11 mouse cellular contexts compared by ENCODE assay signal in genomic region chr15:69923833-69924232, GRCm38 (mm10).
A peak's percentile ranks its signal among the peaks of the same experiment; 100 is the strongest.
DNase-seq lines count a peak whose midpoint lies in the region; ATAC-seq and TF ChIP-seq lines count a peak whose summit lies in the region.
"Had no signal": no experiment of that assay in that cellular context is flagged by ENCODE, and none has a peak within 500 bp of the region (broad histone marks: within the 10 kb centered on the region; RNA-seq: fewer than 3 reads in every experiment).

No protein-coding gene starts in this region.

- no peak overlapping the region for H3K9ac ChIP-seq in embryonic facial prominence, embryonic 14.5 days (ENCODE audit: low read depth, low read length)
- H3K9ac ChIP-seq in lung, postnatal 0 days (replicated peaks; ENCODE audit: low read depth) = no peak overlapping the region
- H3K9ac ChIP-seq in heart, adult 2 months (ENCODE audit: low read depth, low read length) = no peak overlapping the region
- H3K9ac ChIP-seq: liver, embryonic 12.5 days had no signal

- peak; percentile 1 for DNase-seq in embryonic facial prominence, embryonic 14.5 days (ENCODE audit: low spot score)
- DNase-seq in embryonic facial prominence, embryonic 10.5 days (ENCODE audit: low spot score) = no peak
- DNase-seq in right cerebral cortex, adult 18-20 months = peak; percentile 4
- DNase-seq in right cerebral cortex, postnatal 14 days = no peak
- peak; percentile 6 to 37 for DNase-seq in layer of hippocampus, postnatal 14 days (ENCODE audit: low spot score in 2 of 2)
- no peak for DNase-seq in lung, postnatal 0 days (ENCODE audit: low spot score)
- no peak for DNase-seq in spleen, postnatal 10 days (ENCODE audit: low spot score in 2 of 2)
- no peak for DNase-seq in heart, adult 2 months
- DNase-seq: heart, postnatal 14 days; kidney, adult 2 months had no signal

- no peak for TF ChIP-seq EP300 in lung, postnatal 0 days (IDR thresholded peaks at IDR 0.05)
- no peak for TF ChIP-seq EP300 in heart, adult 2 months (IDR thresholded peaks at IDR 0.05; ENCODE audit: insufficient read depth, low read depth, low read length)

- H3K9me3 ChIP-seq in embryonic facial prominence, embryonic 14.5 days (ENCODE audit: control insufficient read depth, low read length) = no peaks in the 10 kb centered on the region
- H3K9me3 ChIP-seq in embryonic facial prominence, embryonic 10.5 days = no peaks in the 10 kb centered on the region
- H3K9me3 ChIP-seq in lung, postnatal 0 days (ENCODE audit: low read length) = no peaks in the 10 kb centered on the region
- H3K9me3 ChIP-seq: liver, embryonic 12.5 days had no signal

- H3K4me3 ChIP-seq in embryonic facial prominence, embryonic 14.5 days (ENCODE audit: low read depth, low read length) = no peak overlapping the region
- H3K4me3 ChIP-seq in embryonic facial prominence, embryonic 10.5 days = no peak overlapping the region
- H3K4me3 ChIP-seq in lung, postnatal 0 days (ENCODE audit: low read depth, low read length) = no peak overlapping the region
- H3K4me3 ChIP-seq in heart, adult 2 months = no peak overlapping the region
- H3K4me3 ChIP-seq: liver, embryonic 12.5 days had no signal

- H3K27me3 ChIP-seq in embryonic facial prominence, embryonic 14.5 days (replicated peaks; ENCODE audit: control insufficient read depth, insufficient read depth, low read length) = no peaks in the 10 kb centered on the region
- H3K27me3 ChIP-seq in embryonic facial prominence, embryonic 10.5 days (replicated peaks; ENCODE audit: low read depth, poor library complexity, severe bottlenecking) = no peaks in the 10 kb centered on the region
- H3K27me3 ChIP-seq in lung, postnatal 0 days (replicated peaks; ENCODE audit: insufficient read depth, low read length) = no peaks in the 10 kb centered on the region
- no peaks in the 10 kb centered on the region for H3K27me3 ChIP-seq in heart, adult 2 months (ENCODE audit: control insufficient read depth, insufficient read depth, low read length)
- H3K27me3 ChIP-seq: liver, embryonic 12.5 days had no signal

- TF ChIP-seq CTCF in lung, postnatal 0 days (IDR thresholded peaks at IDR 0.05) = no peak
- TF ChIP-seq CTCF in heart, adult 2 months (IDR thresholded peaks at IDR 0.05) = no peak

- H3K4me1 ChIP-seq in embryonic facial prominence, embryonic 14.5 days (ENCODE audit: control insufficient read depth, insufficient read depth, low read length) = peaks cover 4% of the 10 kb centered on the region; the same call in 1 of the 2 replicates
- H3K4me1 ChIP-seq in embryonic facial prominence, embryonic 10.5 days = no peaks in the 10 kb centered on the region
- H3K4me1 ChIP-seq in lung, postnatal 0 days (ENCODE audit: insufficient read depth, low read depth, low read length) = no peaks in the 10 kb centered on the region
- H3K4me1 ChIP-seq in heart, adult 2 months (ENCODE audit: control insufficient read depth, insufficient read depth, low read length) = no peaks in the 10 kb centered on the region
- H3K4me1 ChIP-seq: liver, embryonic 12.5 days had no signal

- no peak for TF ChIP-seq POLR2A in heart, adult 2 months (IDR thresholded peaks at IDR 0.05; ENCODE audit: insufficient read depth, low read depth, low read length)

- no peak for ATAC-seq in embryonic facial prominence, embryonic 14.5 days (ENCODE audit: low read depth)
- no peak for ATAC-seq in lung, postnatal 0 days
- ATAC-seq: liver, embryonic 12.5 days had no signal

- no peak overlapping the region for H3K4me2 ChIP-seq in embryonic facial prominence, embryonic 14.5 days (ENCODE audit: low read depth, low read length)
- no peak overlapping the region for H3K4me2 ChIP-seq in lung, postnatal 0 days (replicated peaks; ENCODE audit: low read depth, low read length)
- H3K4me2 ChIP-seq: liver, embryonic 12.5 days had no signal

- no peaks in the 10 kb centered on the region for H3K36me3 ChIP-seq in embryonic facial prominence, embryonic 14.5 days (ENCODE audit: control insufficient read depth, insufficient read depth, low read length)
- no peaks in the 10 kb centered on the region for H3K36me3 ChIP-seq in embryonic facial prominence, embryonic 10.5 days (replicated peaks)
- no peaks in the 10 kb centered on the region for H3K36me3 ChIP-seq in lung, postnatal 0 days (ENCODE audit: insufficient read depth, low read length)
- no peaks in the 10 kb centered on the region for H3K36me3 ChIP-seq in heart, adult 2 months (ENCODE audit: control insufficient read depth, insufficient read depth, low read length)
- H3K36me3 ChIP-seq: liver, embryonic 12.5 days had no signal

- WGBS in embryonic facial prominence, embryonic 14.5 days = 72% methylated on average over 4 of the region's 4 CpGs
- WGBS in embryonic facial prominence, embryonic 10.5 days = 81% methylated on average over 4 of the region's 4 CpGs
- WGBS in lung, postnatal 0 days = 83% methylated on average over 4 of the region's 4 CpGs
- 65% methylated on average over 4 of the region's 4 CpGs for WGBS in heart, adult 2 months

- H3K27ac ChIP-seq in embryonic facial prominence, embryonic 14.5 days (replicated peaks; ENCODE audit: low read depth, low read length) = no peak overlapping the region
- no peak overlapping the region for H3K27ac ChIP-seq in embryonic facial prominence, embryonic 10.5 days (replicated peaks)
- no peak overlapping the region for H3K27ac ChIP-seq in lung, postnatal 0 days (ENCODE audit: low read length)
- no peak overlapping the region for H3K27ac ChIP-seq in heart, adult 2 months
- H3K27ac ChIP-seq: liver, embryonic 12.5 days had no signal

- intact Hi-C loops in heart, adult 2 months (cut with DNase I) = no loop called here

- no peaks in the 10 kb centered on the region for H3K79me2 ChIP-seq in heart, adult 2 months (replicated peaks; ENCODE audit: control insufficient read depth, insufficient read depth, low read length)

Comparison
In these comparisons a context has a peak if more than half of its experiments do, and no peak if none do; other contexts are left out.
1. DNase-seq: peak in embryonic facial prominence, embryonic 14.5 days (single experiment), right cerebral cortex, adult 18-20 months (single experiment) and layer of hippocampus, postnatal 14 days (2 of 2); none in embryonic facial prominence, embryonic 10.5 days (single experiment), right cerebral cortex, postnatal 14 days (single experiment), lung, postnatal 0 days (single experiment), spleen, postnatal 10 days (0 of 2) and heart, adult 2 months (0 of 2).